Mouse (Mus musculus) hindbrain, postnatal 0 days (tissue): ENCODE data around the gene Bcl2l10. TPM values are rescaled to one million over a fixed set of nuclear protein-coding genes. Genes with fewer than 3 reads are reported as not detected.

Source experiments
- ATAC-seq: fragments of 200-750 bp; cut with Nextera tagmentation; 2 replicates; pipeline ENCODE4 v1.8.0; 2017; ENCODE audit warnings: mild to moderate bottlenecking, moderate TSS enrichment, moderate library complexity
- DNase-seq: peaks from one replicate; pipeline ENCODE4 v3.0.0-alpha.2; 2015; ENCODE audit warnings: low spot score
- H3K27ac ChIP-seq: fragments of 300-500 bp; sonication (generic); 2 replicates; pipeline ENCODE4 v1.5.1; 2014; ENCODE audit warnings: mild to moderate bottlenecking
- H3K27me3 ChIP-seq: fragments of 300-500 bp; sonication (generic); 2 replicates; pipeline ENCODE4 v1.6.1; 2014; ENCODE audit warnings: low read length, mixed read lengths; ENCODE audit not compliant: insufficient read depth
- H3K36me3 ChIP-seq: fragments of 300-500 bp; sonication (generic); 2 replicates; pipeline ENCODE4 v1.6.1; 2014; ENCODE audit warnings: low read length, mixed read lengths; ENCODE audit not compliant: insufficient read depth
- H3K4me1 ChIP-seq: fragments of 300-500 bp; sonication (generic); 2 replicates; pipeline ENCODE4 v1.6.1; 2014; ENCODE audit warnings: antibody characterized with exemption, low read length, mixed read lengths; ENCODE audit not compliant: insufficient read depth
- H3K4me2 ChIP-seq: fragments of 300-500 bp; sonication (generic); 2 replicates; pipeline ENCODE4 v1.6.1; 2014; ENCODE audit warnings: low read depth, mild to moderate bottlenecking, low read length, moderate library complexity, mixed read lengths
- H3K4me3 ChIP-seq: fragments of 300-500 bp; sonication (generic); 2 replicates; pipeline ENCODE4 v1.5.1; 2014; ENCODE audit warnings: low read length
- H3K9ac ChIP-seq: fragments of 300-500 bp; sonication (generic); replicated peaks from 2 replicates; pipeline ENCODE4 v1.6.1; 2014; ENCODE audit warnings: mild to moderate bottlenecking, low read length, moderate library complexity, mixed read lengths
- H3K9me3 ChIP-seq: fragments of 300-500 bp; sonication (generic); 2 replicates; pipeline ENCODE4 v1.6.1; 2016; ENCODE audit warnings: low read length, mixed read lengths
- CTCF ChIP-seq: IDR thresholded peaks from 2 replicates; pipeline ENCODE4 v1.5.1; 2016; ENCODE audit warnings: antibody characterized with exemption, control low read depth, low read depth
- WGBS: fragments of 180-500 bp; shearing (Covaris S2); extraction: QIAGEN DNeasy Blood & Tissue Kit; methylation state at CpG from one replicate; pipeline ENCODE4 v1.1.7; 2014; 5-methylcytosine and 5-hydroxymethylcytosine counted together
- polyA plus RNA-seq: library from polyadenylated mRNA; unstranded; fragments of >200 nt; fragmentation: Nextera tagmentation; extraction: Ambion mirVana; gene quantifications from 2 replicates; pipeline ENCODE4 v1.2.1, GENCODE M21; 2015
- total RNA-seq: library from RNA; depleted of rRNA; stranded (reverse); fragments of >200 nt; gene quantifications from 2 replicates; pipeline ENCODE4 v1.2.3, GENCODE M21; 2014; rRNA removed

Gene Bcl2l10
- total and polyA plus RNA-seq, 2 experiments from 2014 or later: 0.73 TPM; not detected in 1

DNA sequence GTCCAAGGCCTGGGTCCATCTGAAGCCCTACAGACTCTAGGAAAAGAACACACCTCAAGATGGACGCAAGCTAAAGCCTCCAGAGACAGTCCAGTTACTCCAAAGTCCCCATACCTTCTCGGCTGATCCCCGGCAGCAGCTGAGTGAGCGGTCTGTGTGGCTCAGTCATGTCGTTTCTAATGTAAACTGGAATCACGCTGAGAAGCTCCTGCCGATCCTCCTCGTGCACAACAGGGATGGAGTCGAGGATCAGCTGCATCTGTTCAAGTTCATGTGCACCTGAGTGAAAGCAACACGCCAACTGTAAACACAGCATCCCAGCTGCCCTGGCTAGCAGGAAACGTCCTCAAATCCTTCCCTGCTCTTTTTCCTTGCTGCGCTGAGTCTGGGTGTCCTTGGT lies 45.7 kb downstream of the Bcl2l10 start:
- H3K4me2 ChIP-seq: no peak overlapping the region
- no peak overlapping the region for H3K27ac ChIP-seq
- H3K27me3 ChIP-seq: no peaks in the 10 kb centered on the region
- TF ChIP-seq CTCF: no peak
- no peak overlapping the region for H3K4me3 ChIP-seq
- H3K9ac ChIP-seq: no peak overlapping the region
- ATAC-seq: no peak
- no peaks in the 10 kb centered on the region for H3K9me3 ChIP-seq
- no peak for DNase-seq
- H3K4me1 ChIP-seq: no peaks in the 10 kb centered on the region
- 64% methylated on average over 12 of the region's 12 CpGs for WGBS
- H3K36me3 ChIP-seq: peaks cover 59% of the 10 kb centered on the region

DNA sequence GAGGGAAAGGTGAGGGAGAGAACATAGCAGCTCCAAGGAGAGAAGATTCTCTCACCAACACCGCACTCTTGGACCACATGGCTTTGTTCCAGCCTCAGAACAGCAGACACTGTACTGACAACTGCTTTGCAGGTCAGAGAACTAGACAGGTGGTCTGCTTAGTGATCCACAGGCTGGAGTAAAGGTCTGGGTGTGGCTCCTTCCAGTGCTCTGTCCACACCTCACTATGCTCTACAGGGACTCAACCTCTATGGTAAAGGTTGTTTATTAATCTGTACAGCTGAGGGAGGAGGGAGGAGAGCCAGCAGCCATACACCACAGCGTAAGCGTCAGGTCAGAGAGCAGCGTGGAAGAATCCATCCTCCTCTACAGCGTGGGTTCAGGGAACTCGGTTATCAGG lies 48.4 kb downstream of the Bcl2l10 start:
- Histone ChIP-seq H3K36me3 (peaks cover 41% of the 10 kb centered on the region), H3K9ac (no peak overlapping the region), H3K27me3 (no peaks in the 10 kb centered on the region), H3K4me3 (no peak overlapping the region), H3K27ac (no peak overlapping the region), H3K9me3 (no peaks in the 10 kb centered on the region), H3K4me2 (no peak overlapping the region), H3K4me1 (no peaks in the 10 kb centered on the region)
- TF ChIP-seq CTCF: no peak
- no peak for ATAC-seq
- no peak for DNase-seq
- 92% methylated on average over 6 of the region's 6 CpGs for WGBS

DNA sequence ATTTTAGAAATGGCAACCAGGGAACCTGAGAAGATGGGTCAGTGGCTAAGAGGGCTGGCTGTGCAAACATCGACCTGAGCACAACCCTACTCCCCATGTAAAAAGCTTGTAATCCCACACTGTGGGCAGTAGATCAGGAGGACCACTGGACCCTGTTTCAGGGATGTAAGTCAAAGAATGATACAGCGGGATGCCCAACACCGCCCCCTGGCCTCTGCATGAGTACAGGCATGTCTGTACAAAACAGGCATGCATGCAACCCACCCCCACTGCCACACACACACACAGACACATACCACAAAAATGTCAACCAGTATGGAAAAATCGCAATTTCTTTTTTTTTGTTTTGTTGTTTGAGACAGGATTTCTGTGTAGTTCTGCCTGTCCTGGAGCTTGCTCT lies 51.5 kb downstream of the Bcl2l10 start:
- no peak for DNase-seq
- Histone ChIP-seq H3K27me3 (no peaks in the 10 kb centered on the region), H3K9me3 (no peaks in the 10 kb centered on the region), H3K36me3 (peaks cover 18% of the 10 kb centered on the region; the same call in 1 of the 2 replicates), H3K27ac (no peak overlapping the region), H3K9ac (no peak overlapping the region), H3K4me2 (no peak overlapping the region), H3K4me1 (no peaks in the 10 kb centered on the region), H3K4me3 (no peak overlapping the region)
- no peak for ATAC-seq
- 90% methylated on average over 4 of the region's 4 CpGs for WGBS
- 0 out of 2 replicates have a peak, but pooled peaks have one; percentile 25 for TF ChIP-seq CTCF

DNA sequence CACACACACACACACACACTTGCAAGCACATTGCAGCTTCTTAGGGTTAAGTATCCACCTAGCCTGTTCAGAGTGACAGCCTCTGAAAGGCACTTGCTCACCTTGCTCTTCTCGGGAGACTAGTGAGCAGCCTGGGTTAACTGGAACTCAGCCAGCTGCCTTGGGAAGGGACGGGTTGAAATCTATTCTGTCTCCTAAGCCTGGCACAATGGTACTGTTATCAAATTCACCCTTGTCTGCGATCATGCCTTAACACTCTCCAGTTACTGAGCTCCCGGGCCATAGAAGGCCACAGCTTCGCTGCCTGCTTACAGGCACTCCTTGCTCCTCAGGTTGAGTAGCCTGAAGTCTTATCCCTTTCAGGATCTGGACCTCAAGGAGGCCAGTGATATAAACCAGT lies 53.1 kb downstream of the Bcl2l10 start:
- no peak for TF ChIP-seq CTCF
- H3K36me3 ChIP-seq: peaks cover 14% of the 10 kb centered on the region; the same call in 1 of the 2 replicates
- WGBS: 57% methylated on average over 5 of the region's 5 CpGs
- no peaks in the 10 kb centered on the region for H3K4me1 ChIP-seq
- H3K4me2 ChIP-seq: no peak overlapping the region
- ATAC-seq: no peak
- no peak overlapping the region for H3K4me3 ChIP-seq
- DNase-seq: no peak
- H3K9ac ChIP-seq: no peak overlapping the region
- no peaks in the 10 kb centered on the region for H3K9me3 ChIP-seq
- no peaks in the 10 kb centered on the region for H3K27me3 ChIP-seq
- H3K27ac ChIP-seq: no peak overlapping the region

Other genes starting within 250 kb of the Bcl2l10 start
- gene Myo5c, start 115.7 kb upstream of the Bcl2l10 start, total RNA-seq: 0.26 and 0.75 TPM in 2 replicates
- 0.30 and 0.44 TPM in 2 replicates for gene Myo5c, start 115.7 kb upstream of the Bcl2l10 start, polyA plus RNA-seq
- 92.1 and 96.0 TPM in 2 replicates for gene Gnb5, start 41.5 kb upstream of the Bcl2l10 start, total RNA-seq
- 98.6 and 104 TPM in 2 replicates for gene Gnb5, start 41.5 kb upstream of the Bcl2l10 start, polyA plus RNA-seq
- 149 and 160 TPM in 2 replicates for gene Mapk6, start 62.2 kb downstream of the Bcl2l10 start, total RNA-seq
- 95.7 and 109 TPM in 2 replicates for gene Mapk6, start 62.2 kb downstream of the Bcl2l10 start, polyA plus RNA-seq
- gene Leo1, start 93.8 kb downstream of the Bcl2l10 start, total RNA-seq: 19.4 and 22.2 TPM in 2 replicates
- 40.8 and 41.2 TPM in 2 replicates for gene Leo1, start 93.8 kb downstream of the Bcl2l10 start, polyA plus RNA-seq
- 33.5 and 36.6 TPM in 2 replicates for gene Tmod3, start 211.9 kb downstream of the Bcl2l10 start, total RNA-seq
- 70.7 and 76.5 TPM in 2 replicates for gene Tmod3, start 211.9 kb downstream of the Bcl2l10 start, polyA plus RNA-seq